Mouse (Mus musculus): Measurements from ENCODE around the gene Duoxa1.

DNA sequence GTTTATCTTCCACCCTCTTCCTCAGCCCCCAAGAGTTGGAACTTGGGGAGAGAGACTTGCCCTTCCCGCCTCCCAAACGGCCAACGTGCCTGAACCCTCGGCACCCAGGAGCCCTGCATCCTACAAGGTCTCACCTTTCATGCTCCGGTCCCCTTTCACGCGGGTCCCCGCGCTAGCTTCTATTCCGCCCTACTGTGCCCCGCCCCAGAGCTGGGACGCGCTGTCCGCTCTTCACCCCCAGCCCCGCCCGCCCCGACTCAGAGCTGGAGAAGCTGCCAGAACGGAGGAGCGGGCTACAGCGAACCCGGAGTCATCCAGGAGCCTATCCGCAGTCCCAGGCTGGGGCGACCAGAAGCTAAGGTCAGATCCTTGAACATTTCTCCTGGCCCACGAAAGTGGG lies at the start of gene Duoxa1:
- TF ChIP-seq CTCF (conservative IDR thresholded peaks at IDR 0.05; ENCODE audit: insufficient read depth, insufficient read length, low read depth, low read length) = no peak
- TF ChIP-seq POLR2A (IDR thresholded peaks at IDR 0.05; ENCODE audit: low read depth, low read length) = no peak
